Mouse (Mus musculus) C2C12 (cell line): ENCODE data around the gene Gemin5.
"Not testable (repeated sequence)": the region's sequence is repeated elsewhere in the genome, so short reads cannot be mapped to it uniquely, and the experiment has no call there.

Experiments
- CTCF ChIP-seq: IDR thresholded peaks from one replicate; pipeline ENCODE4 v1.5.1; 2011; ENCODE audit not compliant: control insufficient read depth, insufficient read depth, insufficient read length
- MAX ChIP-seq: IDR thresholded peaks from one replicate; pipeline ENCODE4 v1.6.1; 2011; ENCODE audit warnings: mild to moderate bottlenecking, control low read depth
- MYOG ChIP-seq: IDR thresholded peaks from one replicate; pipeline ENCODE4 v1.6.1; 2011; ENCODE audit not compliant: control insufficient read depth, insufficient read length; ENCODE audit errors: extremely low read depth

DNA sequence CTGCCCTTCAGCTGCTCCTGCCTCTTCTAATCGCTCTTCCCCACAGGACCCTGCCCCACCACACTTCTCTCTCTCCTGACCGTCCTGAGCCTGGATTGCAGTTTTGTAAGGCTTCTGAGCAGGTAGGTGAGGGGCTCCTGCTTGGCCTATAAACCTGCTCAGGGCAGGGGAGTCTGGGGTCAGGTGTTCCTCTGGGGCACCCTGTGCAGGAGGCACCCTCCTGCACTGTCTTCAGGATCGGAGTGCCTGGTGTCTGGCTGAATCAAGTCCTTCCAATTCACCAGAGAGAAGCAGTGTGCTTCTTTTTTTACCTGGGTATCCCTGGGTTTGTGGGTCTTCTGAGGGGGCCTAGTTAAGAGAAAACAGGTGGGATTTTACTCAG, 46.7 kb upstream of the Gemin5 start:
- TF ChIP-seq MYOG, CTCF, MAX: not testable (repeated sequence)
